Mouse (Mus musculus) forebrain, embryonic 12.5 days (tissue): Measurements from ENCODE around the gene Tppp3. TPM values are rescaled to one million over a fixed set of nuclear protein-coding genes. Genes with fewer than 3 reads are reported as not detected.

Experiments
- polyA plus RNA-seq: library from polyadenylated mRNA; unstranded; fragments of >200 nt; fragmentation: Nextera tagmentation; extraction: Ambion mirVana; gene quantifications from 2 replicates; pipeline ENCODE4 v1.2.1, GENCODE M21; 2016

Tppp3 gene
- polyA plus RNA-seq, 1 experiment from 2014 or later: 41.3 TPM

Other genes with a start within 250 kb of the Tppp3 start
- gene D230025D16Rik, start 246.4 kb downstream of the Tppp3 start, polyA plus RNA-seq: 26.5 and 27.8 TPM in 2 replicates
- gene B3gnt9, start 216.4 kb downstream of the Tppp3 start, polyA plus RNA-seq: 3.3 and 4.5 TPM in 2 replicates
- 10.8 and 11.0 TPM in 2 replicates for gene Tradd, start 206.9 kb downstream of the Tppp3 start, polyA plus RNA-seq
- gene Fbxl8, start 206.9 kb downstream of the Tppp3 start, polyA plus RNA-seq: 0.54 and 0.68 TPM in 2 replicates
- gene Hsf4, start 201.7 kb downstream of the Tppp3 start, polyA plus RNA-seq: 0.11 TPM in 1 of 2 replicates, not detected in the other
- 3.3 TPM in 2 replicates for gene Nol3, start 195.4 kb downstream of the Tppp3 start, polyA plus RNA-seq
- 47.6 and 53.0 TPM in 2 replicates for gene 4931428F04Rik, start 181.7 kb downstream of the Tppp3 start, polyA plus RNA-seq
- gene Exoc3l, start 175.4 kb downstream of the Tppp3 start, polyA plus RNA-seq: 10.4 and 11.2 TPM in 2 replicates
- 79.1 and 80.1 TPM in 2 replicates for gene E2f4, start 173.9 kb downstream of the Tppp3 start, polyA plus RNA-seq
- gene Elmo3, start 165.9 kb downstream of the Tppp3 start, polyA plus RNA-seq: 1.3 and 1.4 TPM in 2 replicates
- 0.78 and 1.1 TPM in 2 replicates for gene Lrrc29, start 145.2 kb downstream of the Tppp3 start, polyA plus RNA-seq
- gene Tmem208, start 145.2 kb downstream of the Tppp3 start, polyA plus RNA-seq: 87.5 and 89.7 TPM in 2 replicates
- 1.4 and 1.6 TPM in 2 replicates for gene Fhod1, start 123.6 kb downstream of the Tppp3 start, polyA plus RNA-seq
- 5.6 and 6.4 TPM in 2 replicates for gene Slc9a5, start 122.7 kb downstream of the Tppp3 start, polyA plus RNA-seq
- gene Plekhg4, start 98.3 kb downstream of the Tppp3 start, polyA plus RNA-seq: 1.2 TPM in 2 replicates
- gene Kctd19, start 58.0 kb downstream of the Tppp3 start, polyA plus RNA-seq: 0.13 TPM in 1 of 2 replicates, not detected in the other
- gene Lrrc36, start 58.0 kb downstream of the Tppp3 start, polyA plus RNA-seq: 1.2 and 1.4 TPM in 2 replicates
- gene Zdhhc1, start 25.4 kb upstream of the Tppp3 start, polyA plus RNA-seq: 24.7 and 26.1 TPM in 2 replicates
- 10.9 and 12.0 TPM in 2 replicates for gene Hsd11b2, start 47.2 kb upstream of the Tppp3 start, polyA plus RNA-seq
- 94.3 and 95.4 TPM in 2 replicates for gene Atp6v0d1, start 94.5 kb upstream of the Tppp3 start, polyA plus RNA-seq
- gene Ripor1, start 133.7 kb upstream of the Tppp3 start, polyA plus RNA-seq: 17.3 and 18.8 TPM in 2 replicates
- 163 and 165 TPM in 2 replicates for gene Ctcf, start 165.0 kb upstream of the Tppp3 start, polyA plus RNA-seq
- 0.61 and 1.2 TPM in 2 replicates for gene Agrp, start 165.9 kb upstream of the Tppp3 start, polyA plus RNA-seq
- gene Carmil2, start 214.7 kb upstream of the Tppp3 start, polyA plus RNA-seq: 4.9 and 5.2 TPM in 2 replicates
- gene Acd, start 229.6 kb upstream of the Tppp3 start, polyA plus RNA-seq: 83.0 and 88.7 TPM in 2 replicates
- 28.9 and 32.5 TPM in 2 replicates for gene Pard6a, start 229.6 kb upstream of the Tppp3 start, polyA plus RNA-seq
- 0.27 and 0.32 TPM in 2 replicates for gene 4933405L10Rik, start 236.1 kb upstream of the Tppp3 start, polyA plus RNA-seq
- gene Enkd1, start 236.7 kb upstream of the Tppp3 start, polyA plus RNA-seq: 35.7 and 37.0 TPM in 2 replicates